Mouse (Mus musculus): ENCODE measurements around the gene Kpna3. TPM values are rescaled to one million over a fixed set of nuclear protein-coding genes. Genes with fewer than 3 reads are reported as not detected.

Gene Kpna3
- 71.1 TPM for polyA plus RNA-seq (2014; fragmentation: Illumina TruSeq; extraction: RNeasy Lipid Tissue Mini Kit (QIAGEN cat#74804); ENCODE audit: low replicate concordance)

DNA sequence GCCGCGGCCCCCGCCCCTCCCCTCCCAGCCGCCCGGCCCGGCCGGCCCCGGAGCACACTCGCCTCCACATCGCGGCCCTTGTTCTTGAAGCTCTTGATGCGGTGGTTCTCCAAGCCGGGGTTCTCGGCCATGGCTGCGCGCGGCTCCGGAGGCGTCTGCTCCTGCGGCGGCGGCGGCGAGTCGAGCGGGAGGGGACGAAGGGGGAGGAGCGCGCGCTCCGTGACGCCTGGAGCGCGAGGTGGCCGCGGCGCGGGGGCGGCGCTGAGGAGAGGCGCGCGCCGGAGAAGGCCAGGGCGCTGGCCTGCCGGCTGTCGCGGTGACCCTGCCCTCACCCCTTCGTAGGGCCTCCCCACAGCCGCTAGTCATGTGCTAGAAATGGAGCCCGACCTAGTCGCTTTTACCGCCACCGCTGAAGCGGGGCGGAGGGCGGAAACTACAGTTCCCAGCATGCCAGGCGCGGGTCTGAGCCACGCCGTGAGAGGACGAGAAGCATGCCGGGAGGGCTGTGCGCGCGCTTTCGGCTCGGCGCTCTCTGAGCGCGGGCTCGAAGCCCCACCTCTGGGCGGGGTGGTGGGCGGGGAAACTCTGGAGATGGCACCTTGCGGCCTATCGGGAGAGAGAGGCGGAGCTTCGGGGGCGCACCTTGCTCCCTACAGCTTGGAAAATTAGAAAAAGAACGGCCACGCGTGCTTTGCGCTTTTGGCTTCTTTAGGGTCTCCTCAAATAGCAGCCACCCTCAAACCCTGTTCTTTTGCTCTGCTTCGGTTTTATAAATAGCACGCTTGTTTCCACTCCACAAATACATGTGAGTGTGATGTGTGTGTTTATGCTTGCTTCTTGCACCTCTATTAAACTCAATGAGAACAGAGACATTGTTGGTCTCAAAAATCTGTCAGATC is at the start of gene Kpna3:
Kpna3 (minus strand) TSS at position 214 of the 899 bp plus-strand sequence.

DNA sequence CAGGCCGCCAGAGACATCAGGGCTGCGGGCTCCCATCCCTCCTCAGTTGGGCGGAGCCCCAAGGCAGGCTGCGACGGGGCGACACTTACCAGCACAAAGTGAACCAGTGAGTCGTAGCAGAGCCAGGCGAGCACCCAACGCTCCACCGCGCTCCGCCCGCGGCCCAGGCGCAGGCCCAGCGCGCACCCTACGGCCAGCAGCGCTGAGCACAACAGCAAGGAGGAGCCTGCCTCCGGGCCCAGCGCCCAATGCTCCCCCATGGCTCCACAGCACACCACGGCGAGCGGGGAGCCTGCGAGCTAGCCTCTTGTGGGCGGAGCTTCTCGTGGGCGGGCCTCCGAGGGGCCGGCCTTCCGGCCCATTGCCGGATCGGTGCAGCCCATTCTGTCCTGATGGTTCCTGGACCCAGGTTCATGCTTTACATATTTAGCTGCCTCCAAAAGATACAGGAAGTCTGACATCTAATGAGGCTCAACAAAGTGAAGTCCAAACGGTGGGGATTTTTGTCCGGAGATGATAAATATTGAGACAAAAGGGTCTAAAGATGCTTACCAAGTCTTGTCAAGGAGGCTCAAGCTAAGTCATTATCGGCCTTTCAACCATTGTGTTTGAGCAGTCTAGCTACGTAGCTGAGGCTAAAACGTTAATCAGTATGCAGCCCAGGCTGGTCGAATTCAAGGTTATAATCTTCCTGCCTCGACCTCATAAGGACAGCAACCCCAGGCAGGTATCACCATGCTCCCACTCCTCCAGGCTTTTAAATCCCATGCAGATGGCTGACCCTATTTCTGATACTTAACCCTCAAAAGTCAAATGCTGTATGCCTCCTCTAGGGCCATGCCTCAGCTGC is 79.3 kb downstream of the Kpna3 start, which contains the start of gene Ebpl:
Ebpl (minus strand) TSS at position 309 of the 850 bp plus-strand sequence.

Other genes with a start within 250 kb of the Kpna3 start
- gene Sgcg, start 181.4 kb downstream of the Kpna3 start, polyA plus RNA-seq (2014; fragmentation: Illumina TruSeq; extraction: RNeasy Lipid Tissue Mini Kit (QIAGEN cat#74804); ENCODE audit: low replicate concordance), result not detected
- gene Arl11, start 130.1 kb downstream of the Kpna3 start, polyA plus RNA-seq (2014; fragmentation: Illumina TruSeq; extraction: RNeasy Lipid Tissue Mini Kit (QIAGEN cat#74804); ENCODE audit: low replicate concordance), result 2.1 TPM
- gene Ebpl, start 79.4 kb downstream of the Kpna3 start, polyA plus RNA-seq (2014; fragmentation: Illumina TruSeq; extraction: RNeasy Lipid Tissue Mini Kit (QIAGEN cat#74804); ENCODE audit: low replicate concordance), result 3.6 TPM
- gene Spryd7, start 117.0 kb upstream of the Kpna3 start, polyA plus RNA-seq (2014; fragmentation: Illumina TruSeq; extraction: RNeasy Lipid Tissue Mini Kit (QIAGEN cat#74804); ENCODE audit: low replicate concordance), result 157 TPM
- gene Trim13, start 158.4 kb upstream of the Kpna3 start, polyA plus RNA-seq (2014; fragmentation: Illumina TruSeq; extraction: RNeasy Lipid Tissue Mini Kit (QIAGEN cat#74804); ENCODE audit: low replicate concordance), result 17.6 TPM
- gene Kcnrg, start 167.6 kb upstream of the Kpna3 start, polyA plus RNA-seq (2014; fragmentation: Illumina TruSeq; extraction: RNeasy Lipid Tissue Mini Kit (QIAGEN cat#74804); ENCODE audit: low replicate concordance), result 0.30 TPM

All from small intestine, adult 10 weeks (tissue).